Mouse (Mus musculus): ENCODE measurements at regions not wholly inside any gene's neighbourhood (a gene's known extent, or its start where the extent isn't known, plus 50 kb on each side); places are given as distances from the start of the nearest gene placed in this dataset.

DNA sequence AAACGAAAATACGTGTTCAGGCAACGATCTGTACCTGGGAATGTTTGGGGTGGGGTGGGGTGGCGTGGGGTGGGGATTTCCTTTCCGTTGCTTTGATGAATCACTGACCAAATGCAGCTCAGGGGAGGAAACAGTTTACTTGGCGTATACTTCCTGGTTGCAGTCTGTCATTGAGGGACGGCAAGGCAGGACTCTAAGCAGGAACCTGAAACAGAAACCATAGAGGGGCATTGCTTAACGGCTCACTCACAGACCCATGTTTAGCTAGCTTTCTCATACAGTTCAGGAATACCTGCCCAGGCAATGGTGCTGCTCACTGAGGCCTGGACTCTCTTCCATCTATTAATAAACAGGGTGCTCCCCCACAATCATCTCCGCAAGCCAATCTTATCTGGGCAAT, 55.1 kb upstream of the Smox start:
- DNase-seq = no peak

DNA sequence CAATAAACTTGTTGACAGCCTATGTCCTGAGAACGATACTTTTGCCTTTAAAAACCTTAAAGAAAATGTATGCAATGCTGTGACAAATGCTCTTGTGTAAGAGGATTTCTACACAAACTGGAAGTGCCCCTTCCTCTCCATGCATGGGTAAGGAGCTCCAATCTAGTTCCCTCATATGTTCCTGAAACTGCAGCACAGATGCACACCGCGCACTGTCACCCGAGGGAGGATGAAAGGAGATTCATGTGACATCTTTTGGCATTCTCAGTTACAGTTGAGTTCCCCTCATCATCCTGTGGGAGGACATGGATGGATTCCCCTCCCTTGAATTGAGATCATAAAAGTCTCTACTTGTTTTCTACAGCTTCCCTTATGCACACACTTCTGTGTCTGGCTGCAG, 60.8 kb upstream of the Smox start:
- no peak for DNase-seq

DNA sequence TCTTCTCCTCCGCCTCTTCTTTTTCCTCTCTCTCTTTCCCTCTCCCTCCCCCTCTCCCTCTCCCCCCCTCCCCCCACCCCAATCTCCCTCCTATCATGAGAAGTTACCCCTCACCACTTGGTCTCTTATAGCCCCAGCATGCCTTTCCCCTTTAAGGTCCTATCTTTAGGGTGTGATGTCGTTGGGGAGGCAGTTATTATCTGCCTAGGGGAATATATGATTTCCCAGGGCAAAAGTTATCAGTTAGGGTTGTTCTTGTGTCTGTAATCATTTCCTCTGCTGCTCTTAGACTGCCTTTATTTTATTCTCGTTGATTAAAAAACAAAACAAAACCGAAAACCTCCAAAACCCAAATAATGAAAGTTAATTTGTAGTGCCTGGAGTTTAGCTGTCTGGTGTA, 63.2 kb upstream of the Smox start:
- DNase-seq = no peak

DNA sequence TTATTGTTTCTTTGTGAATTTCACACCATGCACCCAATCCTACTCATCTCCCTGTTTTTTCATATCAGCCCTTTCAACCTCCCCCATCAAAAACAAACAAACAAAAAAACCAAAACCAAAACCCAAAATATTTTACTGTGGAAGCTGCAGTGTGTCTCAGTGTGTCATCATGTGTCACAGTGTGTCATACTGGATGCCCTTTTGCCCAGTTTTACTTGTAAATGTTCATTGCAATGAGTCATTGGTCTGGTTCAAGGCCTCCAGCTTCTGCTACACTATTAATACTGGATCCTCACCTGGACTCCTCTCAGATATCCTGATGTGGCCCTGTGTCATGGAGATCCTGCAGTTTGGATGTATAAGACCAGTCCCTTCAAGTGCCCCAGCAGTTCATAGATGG, 64.4 kb upstream of the Smox start:
- DNase-seq = no peak

- no peak for DNase-seq
Measured at GRCm38 (mm10) chr2:131423616-131424320, 67.5 kb upstream of the Smox start.

DNA sequence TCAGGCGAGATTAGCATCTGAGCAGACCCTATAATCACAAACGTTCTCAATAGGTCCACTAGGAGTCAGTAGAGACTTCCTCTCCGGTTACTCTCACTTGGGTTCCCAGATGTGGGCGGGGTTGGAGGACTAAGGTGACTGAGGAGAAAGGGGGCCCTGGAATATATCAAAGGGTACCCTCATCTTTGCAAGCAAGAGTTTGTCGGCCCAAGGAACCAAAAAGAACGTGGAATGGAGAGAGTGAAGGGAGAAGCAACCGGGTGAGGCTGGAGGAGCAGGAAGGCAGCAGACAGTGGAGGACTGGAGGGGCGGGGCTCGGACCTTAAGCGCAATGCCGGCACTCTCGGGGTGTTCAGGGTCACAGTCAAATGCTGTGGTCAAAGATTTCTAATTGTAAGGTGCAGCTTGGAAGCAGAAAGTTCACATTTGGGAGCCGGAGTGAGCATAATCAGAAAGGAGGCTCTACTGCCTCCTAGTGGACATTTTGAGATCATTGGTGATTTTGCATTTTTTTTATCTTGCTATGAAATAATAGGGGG, 68.3 kb upstream of the Smox start:
- DNase-seq = peak; percentile 27 to 49

- no peak for DNase-seq
Measured at GRCm38 (mm10) chr2:131418130-131418529, 65.4 kb upstream of the Rnf24 start.

- DNase-seq = no peak
Measured at GRCm38 (mm10) chr2:131417472-131417871, 64.8 kb upstream of the Rnf24 start.

GRCm38 (mm10) chr2:131416482-131416881, 63.8 kb upstream of the Rnf24 start:
- DNase-seq = peak; percentile 10 to 29

DNA sequence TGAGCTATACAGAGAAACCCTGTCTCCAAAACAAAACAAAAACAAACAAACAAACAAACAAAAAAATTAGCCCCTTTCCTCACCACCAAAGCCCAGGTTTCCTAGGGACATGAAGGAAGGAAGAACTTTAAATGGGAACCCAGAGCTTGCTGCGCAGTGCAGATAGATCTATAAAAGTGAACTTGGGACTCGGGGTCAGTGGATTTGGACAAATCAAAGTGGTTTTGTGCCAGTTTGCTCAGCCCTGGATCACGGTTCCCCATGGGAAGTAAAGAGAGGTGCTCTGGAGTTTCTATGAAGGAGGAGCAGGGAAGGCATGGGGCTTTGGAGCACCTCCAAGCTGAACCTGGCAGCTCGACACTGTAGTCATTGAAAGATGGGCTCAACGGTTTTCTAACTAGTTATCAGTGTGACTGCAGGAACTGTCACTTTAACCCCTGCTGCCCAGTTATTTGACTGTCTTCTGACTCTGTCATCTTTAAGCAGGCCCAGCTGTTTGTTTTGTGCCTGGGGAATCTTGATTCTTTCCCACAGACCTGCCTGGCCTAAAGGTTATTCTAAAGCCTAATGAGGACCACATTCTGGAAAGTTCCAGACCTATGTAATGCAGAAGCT, 58.3 kb upstream of the Rnf24 start:
- DNase-seq = no peak

- DNase-seq = no peak
Measured at GRCm38 (mm10) chr2:131407337-131407736, 54.6 kb upstream of the Rnf24 start.

DNA sequence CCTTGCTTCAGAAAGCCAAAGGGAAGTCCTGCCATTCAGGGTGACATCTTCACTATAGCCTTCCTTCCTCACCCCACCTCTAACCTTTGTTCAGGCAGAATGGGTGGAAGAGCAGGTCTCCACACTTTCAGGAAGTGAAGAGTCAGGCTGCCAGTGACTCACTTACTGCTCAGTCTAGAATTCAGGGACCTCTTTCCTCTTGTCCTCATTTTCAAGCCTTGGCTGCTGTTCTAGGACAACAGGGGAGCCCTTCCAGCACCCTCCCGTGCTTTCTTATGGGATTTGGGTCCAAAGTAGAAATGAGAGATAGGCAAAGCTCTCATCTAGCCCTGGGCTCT, 51.5 kb upstream of the Rnf24 start:
- no peak for DNase-seq

- no peak for DNase-seq
Measured at GRCm38 (mm10) chr2:131403543-131404217, 51.0 kb upstream of the Rnf24 start.

Data from thymus, adult 18-20 months (tissue).